Mouse (Mus musculus) CD4-positive, CD25-positive, alpha-beta regulatory T cell, adult 2 months (primary cell): ENCODE results near the gene Nyap1.
A peak's percentile ranks its signal among the peaks of the same experiment; 100 is the strongest.

Source experiments
- DNase-seq: peaks from one replicate; pipeline ENCODE4 v3.0.0-alpha.2; 2012; ENCODE audit warnings: low read depth, low spot score

Nyap1 gene

GRCm38 (mm10) chr5:137741023-137741931 lies at the start of gene Nyap1:
Nyap1 (minus strand) TSS chr5:137741607.
- DNase-seq: peak; percentile 91

GRCm38 (mm10) chr5:137788946-137789531 lies 47.6 kb upstream of the Nyap1 start:
- no peak for DNase-seq

- peak; percentile 45 for DNase-seq
Observed at GRCm38 (mm10) chr5:137788171-137788570, 46.8 kb upstream of the Nyap1 start.

- DNase-seq: peak; percentile 98
Observed at GRCm38 (mm10) chr5:137787151-137787928, 45.9 kb upstream of the Nyap1 start, which contains the start of the genes Mepce and Zcwpw1. Mepce (minus strand) TSS chr5:137787655. Zcwpw1 (plus strand) TSS chr5:137787798.

GRCm38 (mm10) chr5:137786109-137786942 lies 44.9 kb upstream of the Nyap1 start:
- DNase-seq: peak; percentile 100

GRCm38 (mm10) chr5:137785164-137786031 lies 44.0 kb upstream of the Nyap1 start:
- peak; percentile 75 for DNase-seq

- no peak for DNase-seq
Observed at GRCm38 (mm10) chr5:137784546-137784945, 43.1 kb upstream of the Nyap1 start.

GRCm38 (mm10) chr5:137783901-137784540 lies 42.6 kb upstream of the Nyap1 start:
- DNase-seq: no peak

GRCm38 (mm10) chr5:137782776-137783522 lies 41.5 kb upstream of the Nyap1 start:
- DNase-seq: no peak

GRCm38 (mm10) chr5:137781661-137782060 lies 40.3 kb upstream of the Nyap1 start:
- no peak for DNase-seq

- peak; percentile 58 for DNase-seq
Observed at GRCm38 (mm10) chr5:137779053-137779933, 37.9 kb upstream of the Nyap1 start.

- DNase-seq: peak; percentile 97
Observed at GRCm38 (mm10) chr5:137778635-137779034, 37.2 kb upstream of the Nyap1 start, which contains the start of gene Ppp1r35. Ppp1r35 (plus strand) TSS chr5:137778849.

GRCm38 (mm10) chr5:137777267-137777845 lies 35.9 kb upstream of the Nyap1 start:
- DNase-seq: no peak

GRCm38 (mm10) chr5:137776408-137776918 lies 35.1 kb upstream of the Nyap1 start:
- DNase-seq: peak; percentile 49

GRCm38 (mm10) chr5:137775587-137776290 lies 34.3 kb upstream of the Nyap1 start:
- no peak for DNase-seq

- no peak for DNase-seq
Observed at GRCm38 (mm10) chr5:137772755-137773154, 31.3 kb upstream of the Nyap1 start.
